Mouse (Mus musculus) C2C12 (cell line): ENCODE measurements around the gene Wdfy3. TPM values are rescaled to one million over a fixed set of nuclear protein-coding genes. Genes with fewer than 3 reads are reported as not detected.

Source experiments
- H3K27me3 ChIP-seq: one replicate; pipeline ENCODE4 v1.6.1; 2011; ENCODE audit not compliant: control insufficient read depth, insufficient read depth, insufficient read length
- H3K36me3 ChIP-seq: one replicate; pipeline ENCODE4 v1.6.1; 2011; ENCODE audit not compliant: control insufficient read depth, insufficient read depth
- H3K4me3 ChIP-seq: one replicate; pipeline ENCODE4 v1.5.1; 2011; ENCODE audit warnings: mild to moderate bottlenecking, control low read depth; ENCODE audit not compliant: poor library complexity, insufficient read depth, severe bottlenecking
- H3K79me2 ChIP-seq: one replicate; pipeline ENCODE4 v1.6.1; 2011; ENCODE audit not compliant: control insufficient read depth, insufficient read depth
- H3K79me3 ChIP-seq: one replicate; pipeline ENCODE4 v1.6.1; 2011; ENCODE audit warnings: low read depth, control low read depth
- H3ac ChIP-seq: one replicate; pipeline ENCODE3; 2011; ENCODE audit warnings: low read depth; ENCODE audit not compliant: control insufficient read depth, insufficient read length
- CEBPB ChIP-seq: IDR thresholded peaks from one replicate; pipeline ENCODE4 v1.6.1; 2011; ENCODE audit warnings: low read depth, mild to moderate bottlenecking, control low read depth, moderate library complexity
- CTCF ChIP-seq: IDR thresholded peaks from one replicate; pipeline ENCODE4 v1.5.1; 2011; ENCODE audit not compliant: control insufficient read depth, insufficient read depth, insufficient read length
- FOSL1 ChIP-seq: IDR thresholded peaks from one replicate; pipeline ENCODE4 v1.8.0; 2011; ENCODE audit warnings: mild to moderate bottlenecking, low read length; ENCODE audit not compliant: poor library complexity, insufficient read depth, severe bottlenecking
- MAX ChIP-seq: IDR thresholded peaks from one replicate; pipeline ENCODE4 v1.6.1; 2011; ENCODE audit warnings: mild to moderate bottlenecking, control low read depth
- MYOD1 ChIP-seq: IDR thresholded peaks from one replicate; pipeline ENCODE4 v1.6.1; 2011; ENCODE audit warnings: low read depth; ENCODE audit not compliant: control insufficient read depth, insufficient read length
- MYOG ChIP-seq: IDR thresholded peaks from one replicate; pipeline ENCODE4 v1.6.1; 2011; ENCODE audit not compliant: control insufficient read depth, insufficient read length; ENCODE audit errors: extremely low read depth
- USF1 ChIP-seq: IDR thresholded peaks from one replicate; pipeline ENCODE4 v1.6.1; 2011; ENCODE audit warnings: low read depth, mild to moderate bottlenecking, control low read depth, moderate library complexity
- polyA plus RNA-seq: library from polyadenylated mRNA; unstranded; fragments of >200 nt; fragmentation: generic; extraction: Trizol; gene quantifications from one replicate; pipeline ENCODE4 v1.2.1, GENCODE M21; 2012; ENCODE audit warnings: missing spikeins

The Wdfy3 gene
- polyA plus RNA-seq, 1 experiment = 10.7 TPM

- peaks cover 14% of the 10 kb centered on the region for H3K79me3 ChIP-seq
- TF ChIP-seq MYOD1 = no peak
- no peak for TF ChIP-seq CTCF
- TF ChIP-seq MYOG = no peak
- TF ChIP-seq USF1 = no peak
- TF ChIP-seq MAX = no peak
- H3ac ChIP-seq = no peak overlapping the region
- no peaks in the 10 kb centered on the region for H3K27me3 ChIP-seq
- H3K36me3 ChIP-seq = peaks cover 13% of the 10 kb centered on the region
- H3K79me2 ChIP-seq = peaks cover 7% of the 10 kb centered on the region
- no peak overlapping the region for H3K4me3 ChIP-seq
Measured at GRCm38 (mm10) chr5:102003371-102003770, 66.3 kb downstream of the Wdfy3 start.

DNA sequence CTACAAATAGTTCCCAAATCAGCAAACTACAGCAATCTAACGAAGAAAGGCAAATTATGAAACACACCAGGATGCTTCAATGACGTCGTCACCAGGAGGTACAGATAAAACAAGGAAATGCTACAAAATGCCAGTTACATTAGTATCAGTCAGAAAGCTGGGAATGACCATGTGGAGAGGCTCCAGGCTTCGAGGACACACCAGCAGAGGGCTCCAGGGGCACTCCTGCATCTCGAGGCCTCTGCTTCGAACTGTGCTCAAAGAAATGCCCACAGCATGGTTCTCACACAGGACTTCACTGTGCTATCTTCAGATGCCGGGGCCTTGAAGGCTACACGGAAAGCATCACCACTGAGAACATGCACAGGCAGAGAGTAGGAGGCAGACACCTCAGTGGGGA lies 68.7 kb downstream of the Wdfy3 start:
- H3K79me2 ChIP-seq = peaks cover 13% of the 10 kb centered on the region
- TF ChIP-seq USF1 = no peak
- TF ChIP-seq MYOD1 = no peak
- no peak for TF ChIP-seq MAX
- TF ChIP-seq CEBPB = no peak
- no peak for TF ChIP-seq CTCF
- no peak for TF ChIP-seq FOSL1
- no peak for TF ChIP-seq MYOG

DNA sequence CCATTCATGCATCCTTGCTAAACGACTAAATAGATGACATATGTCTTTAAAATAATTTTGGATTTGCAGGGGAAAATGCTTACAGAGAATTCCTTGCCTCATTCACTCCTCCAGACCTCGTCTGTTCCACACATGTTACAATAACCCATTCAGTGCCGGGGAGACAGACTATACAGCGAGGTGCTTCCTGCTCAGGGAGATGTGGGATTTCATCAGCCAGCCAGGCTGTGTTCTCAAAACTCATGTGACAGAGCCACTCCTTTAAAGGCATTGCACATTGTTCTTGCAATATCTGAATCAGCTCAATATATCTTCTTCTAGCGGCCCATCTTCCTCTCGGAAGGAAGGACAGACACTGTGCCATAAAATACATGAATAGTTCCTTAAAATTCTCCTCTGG lies 70.8 kb downstream of the Wdfy3 start:
- Histone ChIP-seq H3K79me2 (peaks cover 25% of the 10 kb centered on the region), H3K79me3 (peaks cover 11% of the 10 kb centered on the region), H3ac (no peak overlapping the region), H3K4me3 (no peak overlapping the region), H3K27me3 (no peaks in the 10 kb centered on the region), H3K36me3 (peaks cover 12% of the 10 kb centered on the region)
- no peak for TF ChIP-seq USF1
- no peak for TF ChIP-seq CEBPB
- no peak for TF ChIP-seq MYOG
- no peak for TF ChIP-seq MAX
- TF ChIP-seq MYOD1 = no peak
- no peak for TF ChIP-seq CTCF
- no peak for TF ChIP-seq FOSL1

More for the DNA sequence above, 68.7 kb downstream of the Wdfy3 start:
- H3K36me3 ChIP-seq = peaks cover 12% of the 10 kb centered on the region
- H3ac ChIP-seq = no peak overlapping the region
- H3K79me3 ChIP-seq = peaks cover 11% of the 10 kb centered on the region
- no peak overlapping the region for H3K4me3 ChIP-seq
- H3K27me3 ChIP-seq = no peaks in the 10 kb centered on the region

GRCm38 (mm10) chr5:101996036-101996735 lies 73.5 kb downstream of the Wdfy3 start:
- no peak overlapping the region for H3ac ChIP-seq
- no peaks in the 10 kb centered on the region for H3K27me3 ChIP-seq
- H3K4me3 ChIP-seq = no peak overlapping the region
- H3K79me3 ChIP-seq = peaks cover 8% of the 10 kb centered on the region
- peaks cover 11% of the 10 kb centered on the region for H3K36me3 ChIP-seq
- TF ChIP-seq MAX = no peak
- no peak for TF ChIP-seq USF1
- no peak for TF ChIP-seq FOSL1
- no peak for TF ChIP-seq CEBPB
- peaks cover 52% of the 10 kb centered on the region for H3K79me2 ChIP-seq

DNA sequence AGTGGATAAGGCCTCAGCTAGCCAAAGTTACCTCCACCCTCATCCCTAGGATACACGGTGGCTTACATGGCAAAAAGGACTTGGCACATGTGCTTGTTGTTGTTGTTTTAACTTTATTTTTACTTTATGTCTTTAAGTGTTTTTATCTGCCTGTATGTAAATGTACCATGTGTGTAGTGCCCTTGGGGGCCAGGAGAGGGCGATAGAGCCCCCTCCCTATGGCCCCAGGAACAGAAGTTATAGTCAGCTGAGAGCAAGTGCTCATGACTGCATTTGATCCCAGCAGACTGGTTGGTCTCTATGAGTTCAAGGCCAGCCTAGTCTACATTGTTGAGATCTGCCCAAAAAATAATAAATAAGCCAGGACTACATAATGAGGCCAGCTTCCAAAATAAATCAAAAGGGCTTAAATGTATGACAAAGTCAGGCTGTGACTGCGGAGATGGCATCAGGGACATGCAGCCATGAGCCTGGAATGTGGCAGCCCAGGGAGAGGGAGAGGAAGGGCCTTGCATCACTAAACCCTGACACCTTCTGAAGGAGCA lies 74.2 kb downstream of the Wdfy3 start:
- H3K79me3 ChIP-seq = peaks cover 5% of the 10 kb centered on the region
- H3K4me3 ChIP-seq = no peak overlapping the region
- H3K27me3 ChIP-seq = no peaks in the 10 kb centered on the region
- TF ChIP-seq MAX (no peak), USF1 (no peak), MYOG (no peak), CTCF (no peak), MYOD1 (no peak), CEBPB (no peak), FOSL1 (no peak)
- peaks cover 8% of the 10 kb centered on the region for H3K36me3 ChIP-seq
- H3K79me2 ChIP-seq = peaks cover 54% of the 10 kb centered on the region
- H3ac ChIP-seq = no peak overlapping the region
